ENCODE assay signal across 17 mouse cellular contexts in genomic region chr10:3914104-3914503, GRCm38 (mm10).
"Had no signal": no experiment of that assay in that cellular context is flagged by ENCODE, and none has a peak within 500 bp of the region (broad histone marks: within the 10 kb centered on the region; RNA-seq: fewer than 3 reads in every experiment).

No protein-coding gene starts in this region.

- H3K9ac ChIP-seq: kidney, embryonic 15.5 days; limb, embryonic 13.5 days; midbrain, embryonic 12.5 days; midbrain, embryonic 15.5 days; neural tube, embryonic 13.5 days had no signal

- H3K4me1 ChIP-seq: kidney, embryonic 15.5 days; limb, embryonic 10.5 days; limb, embryonic 13.5 days; midbrain, embryonic 12.5 days; midbrain, embryonic 15.5 days; neural tube, embryonic 13.5 days had no signal

- DNase-seq: kidney, adult 2 months; kidney, postnatal 14 days; kidney, postnatal 4 days; lung, adult 2 months; lung, postnatal 14 days; lung, postnatal 4 days; thymus, adult 18-20 months; thymus, postnatal 36 days had no signal

- H3K36me3 ChIP-seq: kidney, embryonic 15.5 days; limb, embryonic 10.5 days; limb, embryonic 13.5 days; midbrain, embryonic 12.5 days; midbrain, embryonic 15.5 days; neural tube, embryonic 13.5 days had no signal

- H3K27ac ChIP-seq: hindbrain, postnatal 0 days; kidney, embryonic 15.5 days; limb, embryonic 10.5 days; limb, embryonic 13.5 days; midbrain, embryonic 12.5 days; midbrain, embryonic 15.5 days; neural tube, embryonic 13.5 days had no signal

- H3K4me2 ChIP-seq: kidney, embryonic 15.5 days; limb, embryonic 13.5 days; midbrain, embryonic 12.5 days; midbrain, embryonic 15.5 days; neural tube, embryonic 13.5 days had no signal

- H3K27me3 ChIP-seq: kidney, embryonic 15.5 days; limb, embryonic 13.5 days; midbrain, embryonic 12.5 days; midbrain, embryonic 15.5 days; neural tube, embryonic 13.5 days had no signal

- H3K4me3 ChIP-seq: kidney, embryonic 15.5 days; limb, embryonic 10.5 days; limb, embryonic 13.5 days; midbrain, embryonic 12.5 days; midbrain, embryonic 15.5 days; myocyte; neural tube, embryonic 13.5 days had no signal

- H3K9me3 ChIP-seq: kidney, embryonic 15.5 days; limb, embryonic 10.5 days; limb, embryonic 13.5 days; midbrain, embryonic 12.5 days; midbrain, embryonic 15.5 days; neural tube, embryonic 13.5 days had no signal

- ATAC-seq: hindbrain, postnatal 0 days; inflammation-experienced regulatory T-cells, adult 6 months; midbrain, embryonic 15.5 days had no signal
